Mouse (Mus musculus) embryo, embryonic 11.5 days (tissue): ENCODE results near the gene Cylc2.

Experiments used
- DNase-seq: peaks from one replicate; pipeline ENCODE4 v3.0.0-alpha.2; 2012; ENCODE audit warnings: low read depth, low spot score

The Cylc2 gene

DNA sequence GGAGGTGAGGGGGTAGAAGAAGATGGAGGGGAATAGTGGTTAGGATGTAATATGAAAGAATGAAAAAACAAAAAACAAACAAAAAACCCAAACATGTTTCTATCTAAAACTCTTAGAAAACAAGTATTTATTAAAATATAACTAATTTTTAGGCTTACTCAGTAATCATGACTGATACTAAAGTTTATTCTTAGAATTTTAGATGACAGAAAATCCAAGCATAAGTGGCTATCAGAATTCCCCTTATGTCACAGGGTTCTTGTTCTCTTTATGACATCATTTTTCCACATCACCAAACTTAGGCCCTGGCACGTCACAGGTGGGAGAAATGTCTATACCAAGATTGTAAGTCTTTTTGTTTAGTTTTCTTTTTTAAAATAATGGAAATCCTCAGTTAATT lies at the start of gene Cylc2:
Gene Cylc2, plus strand, starts transcription at position 301 of the 400 bp plus-strand sequence.
- no peak for DNase-seq
